Mouse (Mus musculus) adrenal gland, postnatal 25 days (tissue): Measurements from ENCODE around the gene Gm10681. TPM values are rescaled to one million over a fixed set of nuclear protein-coding genes. Genes with fewer than 3 reads are reported as not detected.
"Not testable (repeated sequence)": the region's sequence is repeated elsewhere in the genome, so short reads cannot be mapped to it uniquely, and the experiment has no call there.

ENCODE experiments used
- DNase-seq: peaks from one replicate; pipeline ENCODE4 v3.0.0; 2021; ENCODE audit warnings: mixed read lengths
- total RNA-seq: library from RNA; stranded (reverse); gene quantifications from 2 replicates; pipeline ENCODE4 v1.2.3, GENCODE M21; 2021

Gene Gm10681
- total RNA-seq, 1 experiment from 2014 or later: not detected

DNA sequence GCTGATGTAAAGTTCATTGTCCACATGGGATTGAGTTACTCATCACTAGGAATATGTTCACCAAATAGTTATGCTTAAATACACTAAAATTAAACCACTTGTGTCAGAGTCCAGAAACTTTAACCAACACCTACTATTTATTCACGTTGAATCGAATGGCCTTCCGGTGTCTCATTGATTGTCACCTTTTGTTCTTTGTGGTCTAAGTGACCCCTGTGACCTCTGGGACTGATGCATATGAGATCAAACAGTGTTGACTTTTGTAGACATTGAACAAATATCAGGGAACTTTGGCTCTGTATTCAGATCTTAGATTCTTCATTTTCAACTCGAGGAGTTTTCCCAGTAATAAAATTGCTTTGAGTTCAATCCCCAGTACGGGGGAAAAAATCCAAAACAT lies 81.4 kb downstream of the Gm10681 start:
- not testable (repeated sequence) for DNase-seq

Other genes with a start within 250 kb of the Gm10681 start
- 15.4 and 17.6 TPM in 2 replicates for gene Phgdh, start 248.8 kb downstream of the Gm10681 start, total RNA-seq
- 6.1 and 6.2 TPM in 2 replicates for gene Zfp697, start 206.3 kb downstream of the Gm10681 start, total RNA-seq
- gene Gm4450, start 131.7 kb downstream of the Gm10681 start, total RNA-seq: not detected in 2 replicates
- gene Hsd3b4, start 78.3 kb downstream of the Gm10681 start, total RNA-seq: not detected in 2 replicates
- gene Hsd3b5, start 41.4 kb upstream of the Gm10681 start, total RNA-seq: not detected in 2 replicates
- 0.12 TPM in 1 of 2 replicates, not detected in the other for gene Hsd3b2, start 135.7 kb upstream of the Gm10681 start, total RNA-seq
- 3.7 TPM in 1 of 2 replicates, not detected in the other for gene Hsd3b3, start 174.3 kb upstream of the Gm10681 start, total RNA-seq
- 59.2 and 81.2 TPM in 2 replicates for gene Hsd3b6, start 225.6 kb upstream of the Gm10681 start, total RNA-seq